Mouse (Mus musculus): ENCODE data around the gene Pianp.

- no peak for TF ChIP-seq CTCF (IDR thresholded peaks at IDR 0.05; ENCODE audit: low read depth)
- no peak for TF ChIP-seq EP300 (IDR thresholded peaks at IDR 0.05; ENCODE audit: low read depth)
Measured at GRCm38 (mm10) chr6:125039533-125040153, 43.1 kb downstream of the Pianp start, which contains the start of gene Ing4.

Measured in liver, embryonic 14.5 days (tissue).